Mouse (Mus musculus): ENCODE results near the gene Ccdc14.
A peak's percentile ranks its signal among the peaks of the same experiment; 100 is the strongest.
"Not testable (repeated sequence)": the region's sequence is repeated elsewhere in the genome, so short reads cannot be mapped to it uniquely, and the experiment has no call there.

Gene Ccdc14

DNA sequence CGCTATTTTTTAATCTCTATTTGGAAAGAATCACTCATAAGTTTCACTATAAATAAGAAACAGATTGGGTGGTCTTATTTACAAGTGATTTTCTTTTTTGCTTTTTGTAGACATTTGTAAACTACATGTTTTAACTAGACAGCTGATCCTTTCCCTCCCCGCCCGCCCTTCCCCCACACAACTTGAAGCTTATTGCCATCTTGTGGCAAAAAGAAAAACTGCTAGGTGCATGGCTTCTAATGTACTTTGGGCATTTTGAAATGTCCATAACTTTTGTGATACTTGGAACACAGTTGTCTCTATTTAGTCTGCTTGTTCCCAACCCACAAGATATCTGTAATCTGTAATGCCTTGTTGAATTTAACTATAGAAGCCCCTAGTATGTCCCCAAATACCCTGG lies 21.1 kb downstream of the Ccdc14 start:
- DNase-seq (ENCODE audit: low spot score): no peak

- no peak for DNase-seq (ENCODE audit: low spot score)
Measured at GRCm38 (mm10) chr16:34725156-34725555, 34.7 kb downstream of the Ccdc14 start.

DNA sequence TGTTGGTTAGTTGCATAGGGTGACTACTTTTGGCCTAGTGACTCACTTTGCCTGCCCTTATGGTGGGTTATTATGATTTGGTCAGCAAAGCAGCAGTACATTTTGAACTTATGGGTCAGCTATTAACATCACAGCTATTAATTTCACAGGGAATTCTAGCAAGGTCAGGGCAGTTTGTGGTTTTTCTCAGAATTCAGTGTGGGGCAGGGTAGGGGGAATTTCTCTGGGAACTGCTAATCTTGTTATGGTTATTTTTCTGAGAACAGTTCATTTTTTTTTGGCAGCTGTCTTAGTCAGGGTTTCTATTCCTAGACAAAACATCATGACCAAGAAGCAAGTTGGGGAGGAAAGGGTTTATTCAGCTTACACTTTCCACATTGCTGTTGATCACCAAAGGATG lies 38.2 kb downstream of the Ccdc14 start:
- DNase-seq (ENCODE audit: low spot score): not testable (repeated sequence)

DNA sequence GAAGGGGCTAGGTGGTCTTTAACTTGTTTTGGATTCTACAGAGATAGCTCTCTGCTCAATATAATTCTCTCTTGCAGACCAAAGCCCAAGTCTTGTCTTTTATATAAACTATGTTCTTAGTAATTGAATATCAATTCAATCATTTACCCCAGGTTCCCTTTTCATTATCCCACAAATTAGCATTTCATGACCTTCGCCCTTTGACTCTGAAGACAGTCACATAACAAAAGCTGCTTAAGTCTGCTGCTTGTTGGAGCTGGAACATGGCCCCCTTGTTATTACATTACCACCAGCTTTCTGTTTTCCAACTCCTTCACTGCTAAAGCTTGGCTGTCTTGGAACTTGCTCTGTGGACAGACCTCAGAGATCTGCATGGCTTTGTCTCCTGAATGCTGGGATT lies 39.0 kb downstream of the Ccdc14 start:
- no peak for DNase-seq (ENCODE audit: low spot score)

DNA sequence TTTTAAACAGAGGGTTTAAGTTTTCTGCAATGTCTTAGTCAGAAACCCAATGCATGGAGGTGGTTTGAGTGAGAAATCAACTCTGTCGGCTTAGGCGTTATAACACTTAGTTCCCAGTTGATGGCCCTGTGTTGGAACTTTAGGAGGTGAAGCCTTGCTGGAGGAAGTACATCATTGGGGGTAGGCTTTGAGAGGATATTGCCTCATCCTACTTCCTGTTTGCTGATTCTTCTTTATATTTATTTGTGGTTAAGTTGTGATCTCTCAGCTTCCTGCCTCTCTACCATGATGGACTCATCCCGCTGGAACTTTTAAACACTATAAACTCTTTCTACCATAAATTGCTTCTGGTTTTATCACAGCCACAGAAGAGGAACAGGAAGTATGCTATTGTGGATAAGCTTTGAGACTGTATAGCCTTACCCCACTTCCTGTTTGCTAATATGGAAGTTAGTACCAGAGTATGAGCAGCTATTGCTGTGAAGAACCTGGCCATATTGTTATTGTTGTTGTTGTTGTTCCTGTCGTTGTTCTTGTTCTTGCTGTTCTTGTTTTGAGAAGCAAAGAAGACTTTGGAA lies 48.3 kb downstream of the Ccdc14 start:
- no peak for DNase-seq (ENCODE audit: low spot score)

- DNase-seq (ENCODE audit: low spot score): no peak
Measured at GRCm38 (mm10) chr16:34742930-34743329, 52.5 kb downstream of the Ccdc14 start.

- peak; percentile 94 for DNase-seq (ENCODE audit: low spot score)
Measured at GRCm38 (mm10) chr16:34745065-34745585, 54.7 kb downstream of the Ccdc14 start, which contains the start of gene Mylk. Gene Mylk, plus strand, starts transcription at chr16:34745210.

- DNase-seq (ENCODE audit: low spot score): no peak
Measured at GRCm38 (mm10) chr16:34748081-34748720, 57.8 kb downstream of the Ccdc14 start.

GRCm38 (mm10) chr16:34749536-34749935 lies 59.1 kb downstream of the Ccdc14 start:
- DNase-seq (ENCODE audit: low spot score): no peak

- no peak for DNase-seq (ENCODE audit: low spot score)
Measured at GRCm38 (mm10) chr16:34752026-34752425, 61.6 kb downstream of the Ccdc14 start.

GRCm38 (mm10) chr16:34752977-34753376 lies 62.6 kb downstream of the Ccdc14 start:
- DNase-seq (ENCODE audit: low spot score): no peak

DNA sequence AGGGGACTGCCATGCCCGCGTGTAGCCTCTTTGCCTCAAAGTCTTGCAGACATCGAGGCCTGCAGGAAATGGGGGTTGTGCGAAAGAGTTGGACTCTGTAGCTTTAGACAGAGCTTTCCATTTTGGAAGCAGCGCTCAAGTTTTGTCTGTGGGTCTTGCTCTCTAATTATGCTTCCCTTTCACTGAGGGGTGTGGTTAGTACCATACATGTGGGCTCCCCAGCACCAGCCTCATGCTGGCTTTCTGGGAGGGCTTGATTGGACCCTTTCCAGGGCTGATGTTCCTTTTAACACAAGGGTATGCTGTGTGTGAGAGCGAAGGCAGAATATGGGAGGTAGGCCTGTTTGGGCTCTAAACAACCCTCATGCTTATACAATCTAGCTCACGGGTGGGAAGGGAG lies 66.6 kb downstream of the Ccdc14 start:
- DNase-seq (ENCODE audit: low spot score): no peak

GRCm38 (mm10) chr16:34758205-34758604 lies 67.8 kb downstream of the Ccdc14 start:
- no peak for DNase-seq (ENCODE audit: low spot score)

- no peak for DNase-seq (ENCODE audit: low spot score)
Measured at GRCm38 (mm10) chr16:34763959-34764591, 73.7 kb downstream of the Ccdc14 start.

DNA sequence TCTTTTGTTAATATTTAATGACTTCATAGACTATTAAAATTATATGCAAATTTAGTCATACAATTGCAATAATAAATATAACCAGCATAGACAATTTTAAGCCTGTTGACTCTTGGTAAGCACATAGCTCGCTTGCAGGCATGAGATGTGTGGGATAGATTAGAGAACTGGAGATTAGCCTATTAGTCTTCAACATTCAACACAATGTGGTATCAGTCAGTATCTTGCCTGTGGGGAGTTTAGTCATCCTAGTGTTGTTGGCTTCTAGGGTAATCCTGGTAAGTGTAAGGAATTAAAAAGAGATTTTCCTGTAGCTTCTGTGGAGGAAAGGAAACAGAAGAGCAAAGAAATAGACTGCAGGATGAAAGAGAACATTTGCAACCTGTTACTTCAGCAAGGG lies 75.2 kb downstream of the Ccdc14 start:
- DNase-seq (ENCODE audit: low spot score): no peak

DNA sequence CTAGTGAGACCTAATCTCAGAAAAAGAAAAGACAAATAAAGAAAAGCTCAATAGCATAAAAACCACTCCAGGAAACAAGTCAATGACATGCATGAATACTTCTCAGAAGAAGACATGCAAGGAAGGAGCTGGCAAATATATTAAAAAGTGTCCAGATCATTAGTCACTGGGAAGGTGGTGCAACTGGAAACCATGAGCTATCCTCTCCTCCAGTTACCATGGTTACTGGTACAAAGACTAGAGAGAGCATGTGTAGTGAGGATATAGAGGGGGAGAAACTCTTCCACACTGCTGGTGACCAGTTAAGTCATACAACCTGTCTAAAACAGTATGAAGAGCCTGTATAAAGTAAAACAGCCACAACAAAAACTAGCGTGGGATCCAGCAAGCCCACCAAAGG lies 75.8 kb downstream of the Ccdc14 start:
- DNase-seq (ENCODE audit: low spot score): no peak

DNA sequence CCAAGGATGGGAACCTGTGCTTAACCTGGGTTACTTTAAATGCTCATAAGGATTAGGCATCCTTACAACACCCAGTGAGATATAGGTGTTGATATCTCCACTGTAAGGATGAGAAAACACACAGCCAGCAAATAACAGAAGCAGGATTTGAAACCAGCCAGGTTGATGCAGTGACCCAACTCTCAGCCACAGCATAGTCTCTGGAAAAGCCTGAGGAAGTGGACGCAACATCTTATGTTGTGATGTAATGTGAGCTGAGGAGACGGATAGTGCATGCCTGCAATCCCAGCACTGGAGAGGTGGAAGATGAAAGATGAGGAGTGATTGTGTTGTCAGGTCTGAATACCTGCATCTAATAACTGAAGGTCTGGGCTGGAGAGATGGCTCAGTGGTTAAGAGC lies 77.0 kb downstream of the Ccdc14 start:
- no peak for DNase-seq (ENCODE audit: low spot score)

GRCm38 (mm10) chr16:34768436-34768835 lies 78.0 kb downstream of the Ccdc14 start:
- no peak for DNase-seq (ENCODE audit: low spot score)

DNA sequence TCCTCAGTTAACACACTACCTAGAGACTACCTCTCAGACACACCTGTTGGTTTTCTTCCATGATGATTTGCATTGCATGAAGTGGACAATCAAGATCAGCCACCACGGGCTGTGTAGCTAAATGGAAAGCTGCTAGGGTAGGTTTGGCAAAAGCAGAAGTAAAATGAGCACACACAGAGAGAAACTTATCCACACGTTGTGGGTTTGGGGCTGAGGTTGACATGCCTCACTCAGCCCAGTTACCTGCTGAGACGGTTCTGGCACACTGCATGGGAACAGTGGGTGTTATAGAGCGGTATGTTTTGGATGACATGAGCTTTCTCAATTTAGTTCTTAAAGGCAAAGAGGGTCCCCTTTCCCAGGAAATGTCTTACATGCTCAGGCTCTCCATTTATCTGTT lies 79.7 kb downstream of the Ccdc14 start:
- no peak for DNase-seq (ENCODE audit: low spot score)

- DNase-seq (ENCODE audit: low spot score): no peak
Measured at GRCm38 (mm10) chr16:34772445-34773032, 82.1 kb downstream of the Ccdc14 start.

Data from testis, postnatal 14 days (tissue).